Mouse (Mus musculus) T-helper 17 cell (primary cell): ENCODE measurements around the gene Gm17268.

Experiments
- in situ Hi-C, 2 experiments: fragments of 300-600 bp; cut with MboI, MseI; formaldehyde crosslinking; loops; 1 replicate in 1 of 2; 2 replicates in 1 of 2; pipeline ENCODE4 v1.15.1; 2025; ENCODE audit warnings: high pct_unique_total_duplicates in 2 of 2

Gm17268 gene

DNA sequence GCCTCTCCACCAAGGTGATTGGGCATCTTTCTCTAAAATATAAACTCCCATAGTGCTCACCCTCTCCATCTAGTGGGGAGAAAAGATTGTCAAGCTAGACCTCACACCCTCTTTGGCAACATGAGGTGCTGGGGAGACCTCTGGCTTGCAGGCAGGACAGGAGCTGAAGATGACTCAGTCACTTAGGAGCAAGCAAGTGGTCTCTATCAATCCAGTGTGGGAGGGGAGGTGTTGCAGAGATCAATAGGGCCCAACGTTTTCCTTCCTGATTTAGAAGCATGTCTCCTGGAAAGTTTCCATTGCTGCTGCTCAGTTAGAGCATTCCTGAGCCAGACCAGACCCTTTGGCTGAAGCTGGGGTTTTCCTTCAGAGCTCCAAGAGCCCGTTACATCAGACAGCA is at the start of gene Gm17268:
Gene Gm17268, minus strand, starts transcription at position 28 of the 400 bp plus-strand sequence.
- in situ Hi-C loops: no loop called here

DNA sequence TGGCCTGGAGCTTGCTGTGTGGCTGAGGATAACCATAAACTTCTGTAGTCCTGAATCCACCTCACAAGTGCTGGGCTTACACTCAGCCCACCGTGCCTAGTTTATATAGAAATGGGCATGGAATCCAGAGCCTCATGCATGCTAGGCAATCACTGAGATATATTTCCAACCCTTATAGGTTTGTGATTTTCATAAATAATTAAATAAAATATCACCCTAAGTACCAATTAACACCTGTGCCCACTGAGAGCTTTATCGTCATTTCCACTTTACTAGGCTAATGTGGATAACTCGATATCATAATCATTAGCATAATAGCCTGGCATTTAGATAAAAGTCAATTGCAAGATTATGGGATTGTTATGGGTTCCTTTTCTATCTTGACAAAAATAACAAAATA is 46.0 kb upstream of the Gm17268 start:
- in situ Hi-C loops: no loop called here

DNA sequence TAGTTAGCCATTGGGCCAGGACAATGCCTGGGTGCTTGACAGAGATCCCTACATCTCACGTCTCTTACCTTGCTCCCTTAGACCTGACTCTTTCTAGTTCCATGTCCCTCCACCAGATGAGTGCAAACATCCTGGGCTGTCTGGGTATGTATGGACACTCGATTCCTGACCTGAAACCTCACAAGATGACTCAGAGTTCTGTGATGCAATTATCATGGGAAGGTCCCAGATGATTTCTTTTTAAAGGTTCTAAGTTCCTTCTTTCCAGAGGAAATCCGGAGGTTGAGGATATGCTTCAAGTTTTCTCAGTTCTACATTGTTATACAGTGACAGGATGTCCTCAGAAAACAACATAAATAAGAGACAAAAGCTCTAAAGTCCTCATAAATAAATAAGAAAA is 42.5 kb upstream of the Gm17268 start:
- in situ Hi-C loops: no loop called here

DNA sequence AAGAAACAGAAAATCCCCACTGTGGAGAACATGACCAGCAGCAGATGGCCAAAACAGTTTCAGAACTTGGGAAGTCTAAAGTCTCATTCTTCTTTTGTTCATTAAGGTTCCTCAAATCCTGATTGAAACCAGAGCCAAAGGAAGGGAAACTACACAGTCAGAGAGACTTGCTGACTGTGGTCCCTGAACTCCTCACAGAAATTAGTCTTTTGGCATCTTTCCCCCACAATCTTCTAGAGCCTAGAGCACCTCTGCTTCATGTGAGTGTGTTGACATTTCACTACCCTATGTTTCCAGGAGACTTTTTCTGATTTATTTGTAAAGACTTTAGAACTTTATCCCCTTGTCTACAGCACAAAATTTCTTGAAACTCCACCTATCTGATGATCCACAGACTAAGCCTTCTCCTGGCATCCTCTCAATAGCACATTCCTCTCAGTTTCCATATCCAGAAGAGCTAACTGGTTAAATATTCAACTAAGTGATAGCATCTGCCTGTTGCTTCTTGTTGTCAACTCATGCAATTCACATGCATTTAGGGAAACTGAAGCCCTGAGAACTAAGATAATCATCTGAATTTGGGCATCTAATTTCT is 39.9 kb upstream of the Gm17268 start:
- in situ Hi-C loops: no loop called here

DNA sequence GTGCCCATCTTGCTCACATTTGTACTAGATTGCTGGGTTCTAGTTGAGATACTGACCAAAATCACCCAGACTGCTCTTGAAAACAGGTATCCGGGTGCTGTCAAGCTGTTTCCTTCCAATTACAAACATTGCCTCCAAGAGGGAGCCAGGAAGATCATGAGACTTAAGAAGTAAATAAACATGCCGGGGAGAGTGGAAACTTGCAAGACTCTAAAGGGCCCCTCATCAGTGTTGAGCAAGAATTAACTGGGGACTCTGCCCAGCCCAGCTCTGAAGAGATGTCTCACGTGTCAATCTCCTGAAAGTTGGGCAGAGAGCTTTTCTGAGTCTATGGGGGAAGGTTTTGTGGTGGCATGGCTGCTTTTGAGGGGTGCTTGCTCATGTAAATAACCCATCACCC is 38.7 kb upstream of the Gm17268 start:
- in situ Hi-C loops: no loop called here

DNA sequence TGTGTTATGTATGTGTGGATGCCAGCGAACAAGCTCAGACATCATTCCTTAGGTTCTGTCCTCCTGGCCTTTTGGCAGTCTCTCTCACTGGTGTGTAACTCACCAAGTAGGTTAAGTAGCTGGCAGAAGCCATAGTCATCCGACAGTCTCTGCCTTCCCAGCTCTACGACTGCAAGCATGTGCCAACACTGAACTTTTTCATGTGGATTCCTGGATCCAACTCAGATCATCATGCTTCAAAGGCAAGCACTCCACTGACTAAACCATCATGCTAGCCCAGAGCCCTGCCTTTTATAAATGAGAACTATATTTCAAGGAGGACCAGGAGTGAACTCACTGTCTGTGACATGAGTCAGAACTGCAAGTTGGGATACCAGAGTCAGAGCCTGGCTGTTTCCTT is 35.3 kb upstream of the Gm17268 start:
- in situ Hi-C loops: no loop called here

DNA sequence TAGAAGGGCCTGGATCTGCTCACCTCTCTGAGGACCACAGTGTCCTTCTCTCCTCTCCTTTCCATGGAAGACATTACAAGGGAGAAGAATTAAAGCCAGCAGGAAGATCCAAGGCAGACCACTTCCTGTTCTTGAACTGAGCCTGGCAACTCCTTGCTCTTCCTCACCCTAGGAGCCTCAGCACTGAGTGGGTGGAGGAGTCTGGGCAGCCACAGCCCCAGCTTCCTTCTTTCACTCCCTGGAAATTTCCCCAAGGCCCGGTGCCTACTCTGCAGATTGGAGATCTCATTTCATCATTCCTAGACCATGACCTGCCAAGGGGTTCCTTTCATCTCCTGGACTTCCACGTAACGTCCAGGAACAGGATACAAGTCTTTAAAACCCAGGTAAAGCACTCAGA is 34.6 kb upstream of the Gm17268 start:
- in situ Hi-C loops: no loop called here

DNA sequence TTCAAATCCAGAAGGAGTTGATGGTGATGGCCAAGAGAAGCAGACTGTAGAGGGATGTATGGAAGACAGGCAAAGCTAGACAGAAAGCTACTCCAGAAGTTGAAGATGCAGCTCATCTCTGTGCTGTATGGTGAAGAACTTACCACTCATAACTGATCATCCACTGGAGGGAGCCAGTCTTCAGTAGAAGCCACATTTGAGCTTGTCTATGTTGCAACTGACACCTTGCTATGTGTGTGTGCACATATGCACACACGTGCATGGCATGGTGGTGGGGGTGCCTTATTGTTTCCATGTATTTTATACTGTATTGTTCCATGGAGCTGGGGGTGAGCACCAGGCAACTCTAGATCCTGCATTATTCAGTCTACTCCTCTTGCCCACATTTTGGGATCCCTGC is 34.0 kb upstream of the Gm17268 start:
- in situ Hi-C loops: no loop called here

DNA sequence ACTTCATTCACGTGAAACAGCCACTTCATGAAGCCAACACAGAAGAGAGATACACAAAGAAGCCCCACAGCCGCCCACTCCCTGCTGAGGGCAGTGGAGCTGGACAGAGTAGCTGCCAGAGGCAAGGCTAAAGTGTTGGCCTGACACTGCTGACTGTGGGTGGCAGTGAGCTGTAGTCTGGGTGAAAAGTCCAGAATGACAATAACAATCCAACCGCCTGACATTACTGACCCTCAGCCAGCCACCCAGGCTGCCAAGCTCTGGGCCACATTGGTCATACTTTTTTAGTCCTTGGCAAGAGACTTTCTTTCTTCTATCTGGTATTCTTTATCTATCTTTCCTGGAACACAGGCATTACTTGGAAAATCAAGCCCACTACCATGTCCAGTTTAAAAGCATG is 32.7 kb upstream of the Gm17268 start:
- in situ Hi-C loops: no loop called here

DNA sequence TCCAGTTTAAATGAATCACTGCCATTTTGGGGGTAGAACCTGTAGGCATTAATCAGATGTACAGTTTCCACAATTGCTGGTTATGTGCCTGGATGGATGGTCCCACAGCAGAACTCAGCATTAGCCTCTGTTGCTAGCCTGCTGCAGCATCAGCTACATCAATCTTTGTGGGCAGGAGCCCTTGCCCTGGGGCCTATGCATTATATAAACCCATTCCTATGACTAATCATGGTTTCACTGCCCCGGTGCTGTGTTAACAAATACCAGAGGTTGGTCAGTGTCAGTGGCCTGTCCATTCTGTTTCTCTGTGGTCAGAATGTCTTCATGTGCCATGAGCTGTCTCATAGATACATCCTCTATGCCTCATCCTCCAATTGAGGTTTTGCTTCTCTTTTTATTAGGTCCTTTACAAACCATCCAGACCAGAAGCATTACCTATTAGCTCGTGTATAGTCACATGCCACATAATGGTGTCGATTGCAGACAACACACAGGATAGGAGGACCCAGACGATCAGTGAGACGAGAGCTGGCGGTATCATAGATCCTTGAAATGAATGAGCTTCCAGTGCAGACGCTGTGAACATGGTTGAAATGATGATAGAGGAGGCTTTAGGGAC is 28.7 kb upstream of the Gm17268 start:
- in situ Hi-C loops: no loop called here

DNA sequence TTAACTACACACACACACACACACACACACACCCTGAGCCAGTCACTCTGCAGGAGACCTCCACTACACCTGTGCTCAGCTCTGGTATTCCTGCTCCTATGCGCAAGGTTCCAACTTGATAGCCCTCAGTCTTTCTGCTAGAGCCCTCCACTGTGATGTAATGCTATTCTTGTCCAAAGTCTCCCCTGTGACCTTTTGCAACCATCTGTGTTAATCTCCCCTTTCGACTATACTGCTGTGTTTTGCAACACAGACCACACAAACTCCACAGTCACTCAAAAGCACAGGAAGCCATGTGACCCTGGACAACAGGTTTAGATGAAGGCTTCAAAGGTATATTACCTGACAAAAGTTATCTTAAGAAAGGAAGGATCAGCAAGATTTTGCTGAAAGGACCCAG is 25.1 kb upstream of the Gm17268 start:
- in situ Hi-C loops: no loop called here

DNA sequence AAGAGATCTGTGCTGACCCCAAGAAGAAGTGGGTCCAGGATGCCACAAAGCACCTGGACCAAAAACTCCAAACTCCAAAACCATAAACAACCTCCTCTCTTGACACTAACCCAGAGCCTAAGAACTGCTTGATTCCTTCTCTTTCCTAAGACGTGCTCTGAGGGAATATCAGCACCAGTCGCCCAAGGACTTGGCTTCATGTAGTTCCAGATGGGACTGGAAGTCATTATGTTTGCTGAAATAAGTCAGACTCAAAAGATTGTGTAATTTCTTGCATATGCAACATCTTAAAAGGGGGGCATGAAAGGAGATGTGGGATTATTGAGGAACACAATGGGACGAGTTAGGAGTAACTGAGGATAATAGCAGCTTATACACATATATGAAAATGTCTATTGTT is 23.9 kb upstream of the Gm17268 start:
- in situ Hi-C loops: no loop called here

DNA sequence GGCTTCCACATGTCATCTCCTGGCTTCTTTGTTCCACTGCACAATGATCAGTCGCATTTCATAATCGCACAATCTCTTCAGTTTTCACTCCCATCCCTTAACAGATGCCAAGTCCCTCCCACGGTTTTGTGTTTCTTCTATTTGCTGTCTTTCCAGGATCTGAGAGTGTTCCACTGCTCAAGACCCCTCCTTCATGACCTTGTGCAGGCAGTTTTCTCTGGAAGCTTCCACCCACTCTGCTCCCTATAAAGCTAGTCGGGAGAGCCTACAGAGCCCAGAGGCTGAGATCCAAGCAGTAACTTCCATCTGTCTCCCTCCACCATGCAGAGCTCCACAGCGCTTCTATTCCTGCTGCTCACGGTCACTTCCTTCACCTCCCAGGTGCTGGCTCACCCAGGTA is 19.3 kb upstream of the Gm17268 start, which contains the start of gene Ccl11:
Gene Ccl11, plus strand, starts transcription at position 178 of the 400 bp plus-strand sequence.
- in situ Hi-C loops: no loop called here

DNA sequence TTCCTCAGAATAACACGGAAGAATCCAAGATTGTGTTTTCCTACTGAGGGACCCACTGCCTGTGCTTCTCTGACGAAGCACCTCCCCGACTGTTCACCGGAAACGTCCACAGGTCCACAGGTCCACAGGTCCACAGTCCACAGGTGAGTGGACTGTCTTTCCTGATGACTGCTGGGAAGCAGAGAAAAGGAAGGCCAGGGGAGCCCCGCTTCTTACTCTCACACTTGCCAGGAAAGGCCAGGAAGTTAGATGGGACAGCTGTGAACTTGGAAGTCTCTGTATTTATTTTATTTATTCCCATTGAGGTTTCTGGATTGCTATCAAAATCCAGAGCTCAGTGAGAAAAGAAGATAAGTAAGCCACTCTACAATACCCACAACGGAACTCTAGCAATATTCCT is 15.5 kb upstream of the Gm17268 start:
- in situ Hi-C loops: loop anchor here (5.0 kb wide), 2 partner anchors 123 to 128 kb away; no protein-coding TSS in a partner anchor

DNA sequence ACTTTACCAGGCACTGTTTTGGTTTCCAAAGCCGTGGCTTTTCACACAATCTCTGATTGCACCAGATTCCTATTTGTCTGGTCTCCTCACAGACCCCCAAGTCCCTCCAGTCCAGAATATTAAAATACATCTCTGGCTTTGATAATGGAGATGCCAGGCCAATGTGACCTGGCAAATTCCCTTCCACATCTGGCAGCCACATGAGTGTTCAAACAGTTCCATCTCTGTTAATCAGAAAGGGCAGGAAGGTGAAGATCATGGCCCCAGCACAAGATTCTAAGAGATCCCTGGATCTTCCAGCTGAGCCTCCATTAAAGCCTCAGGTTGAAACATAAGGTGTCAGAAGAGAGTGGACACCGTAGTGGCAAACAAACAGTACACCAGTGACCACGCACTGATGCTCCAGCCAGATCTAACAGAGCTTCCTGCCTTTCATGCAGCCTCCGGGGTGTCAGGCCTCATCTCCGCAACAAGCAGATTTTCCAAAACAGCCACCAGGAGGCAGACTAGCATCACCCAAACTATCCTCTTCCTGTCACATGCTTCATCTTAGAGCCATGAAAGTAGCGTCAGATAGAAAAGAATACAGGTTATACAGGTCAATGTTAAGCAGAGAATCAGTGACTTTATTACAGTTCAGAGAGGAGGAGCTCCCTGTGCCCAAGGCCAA is 9.5 kb upstream of the Gm17268 start:
- in situ Hi-C loops: no loop called here

DNA sequence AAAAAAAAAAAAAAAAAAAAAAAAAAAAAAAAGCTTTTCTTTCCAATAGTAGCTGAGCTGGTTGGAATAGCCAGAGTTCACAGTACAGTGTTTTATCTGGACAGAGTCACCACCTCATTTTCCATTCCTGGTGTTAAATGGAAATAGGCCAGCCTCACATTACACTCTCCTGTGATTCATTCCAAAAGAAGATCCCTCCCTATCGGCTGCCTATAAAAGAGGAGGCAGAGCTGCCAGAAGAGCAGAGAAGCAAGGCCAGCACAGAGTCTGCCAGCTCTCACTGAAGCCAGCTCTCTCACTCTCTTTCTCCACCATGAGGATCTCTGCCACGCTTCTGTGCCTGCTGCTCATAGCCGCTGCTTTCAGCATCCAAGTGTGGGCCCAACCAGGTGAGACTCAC is 7.1 kb upstream of the Gm17268 start, which contains the start of gene Ccl7:
Gene Ccl7, plus strand, starts transcription at position 242 of the 400 bp plus-strand sequence.
- in situ Hi-C loops: no loop called here

DNA sequence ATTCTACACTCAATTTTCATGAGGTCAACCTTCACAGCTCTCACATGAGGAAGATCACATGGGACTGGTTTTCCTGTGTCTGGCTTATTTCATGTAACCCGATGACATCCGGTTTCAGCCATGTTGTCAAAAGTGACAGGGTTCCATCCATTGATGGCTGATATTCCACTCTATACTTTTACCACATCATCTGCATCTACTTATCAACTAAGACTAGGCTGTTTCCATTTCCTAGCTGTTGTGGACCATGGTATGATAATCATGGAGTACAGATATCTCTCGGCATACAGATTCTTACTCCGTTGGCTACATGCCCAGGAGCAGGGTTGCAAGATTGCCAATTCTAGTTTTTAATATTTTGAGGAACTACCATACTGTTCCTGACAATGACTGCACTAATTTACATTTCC is 3.3 kb upstream of the Gm17268 start:
- in situ Hi-C loops: no loop called here

DNA sequence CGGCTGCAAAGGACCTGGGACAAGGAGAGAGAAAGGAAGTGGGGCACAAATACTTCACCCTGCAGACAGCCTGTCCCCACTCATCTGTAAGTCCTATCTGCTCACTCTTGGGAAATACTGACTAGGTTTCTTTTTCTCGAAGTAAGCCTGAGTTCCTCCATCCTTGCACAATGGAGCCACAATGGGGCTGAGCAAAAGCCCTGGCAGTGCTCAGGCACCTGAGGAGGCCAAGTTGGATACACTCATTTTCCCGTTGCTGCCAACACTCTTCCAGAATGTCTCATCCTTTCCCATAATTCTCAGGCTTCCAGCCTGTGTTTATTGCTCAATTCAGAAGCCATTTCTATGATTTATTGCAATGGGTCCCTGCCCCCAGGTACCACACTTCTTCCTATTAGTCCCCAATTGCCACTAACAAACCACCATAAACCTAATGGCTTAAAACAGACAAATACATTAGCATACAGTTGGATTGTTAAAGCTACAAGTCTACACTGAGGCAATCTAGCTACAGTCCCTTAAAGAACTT is 834 bp upstream of the Gm17268 start:
- in situ Hi-C loops: no loop called here

DNA sequence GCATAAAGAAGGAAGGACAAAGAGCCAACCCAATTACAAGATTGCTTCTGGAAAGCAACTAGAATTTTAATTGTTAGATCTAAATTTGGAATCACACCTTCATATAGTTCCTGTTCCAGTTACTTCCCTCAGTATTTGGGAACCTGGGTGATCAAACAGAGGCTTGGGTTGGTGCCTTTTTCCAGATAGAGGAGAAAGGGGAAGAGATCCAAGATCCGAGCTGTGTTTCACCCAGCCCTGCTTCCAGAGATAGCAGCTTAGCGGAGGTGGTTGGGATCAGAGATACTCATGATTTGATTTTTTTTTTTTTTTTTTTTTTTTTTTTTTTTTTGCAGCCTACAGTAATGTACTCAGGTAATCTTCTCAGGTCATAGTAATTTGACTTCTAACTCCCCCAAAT is 2.5 kb downstream of the Gm17268 start:
- in situ Hi-C loops: no loop called here

DNA sequence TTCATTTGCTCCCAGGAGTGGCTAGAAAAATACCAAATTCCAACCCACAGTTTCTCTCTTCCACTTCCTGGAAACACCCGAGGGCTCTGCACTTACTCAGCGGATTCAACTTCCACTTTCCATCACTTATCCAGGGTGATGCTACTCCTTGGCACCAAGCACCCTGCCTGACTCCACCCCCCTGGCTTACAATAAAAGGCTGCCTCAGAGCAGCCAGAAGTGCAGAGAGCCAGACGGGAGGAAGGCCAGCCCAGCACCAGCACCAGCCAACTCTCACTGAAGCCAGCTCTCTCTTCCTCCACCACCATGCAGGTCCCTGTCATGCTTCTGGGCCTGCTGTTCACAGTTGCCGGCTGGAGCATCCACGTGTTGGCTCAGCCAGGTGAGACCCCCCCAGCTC is 3.0 kb downstream of the Gm17268 start, which contains the start of gene Ccl2:
Gene Ccl2, plus strand, starts transcription at position 216 of the 400 bp plus-strand sequence.
- in situ Hi-C loops: no loop called here

DNA sequence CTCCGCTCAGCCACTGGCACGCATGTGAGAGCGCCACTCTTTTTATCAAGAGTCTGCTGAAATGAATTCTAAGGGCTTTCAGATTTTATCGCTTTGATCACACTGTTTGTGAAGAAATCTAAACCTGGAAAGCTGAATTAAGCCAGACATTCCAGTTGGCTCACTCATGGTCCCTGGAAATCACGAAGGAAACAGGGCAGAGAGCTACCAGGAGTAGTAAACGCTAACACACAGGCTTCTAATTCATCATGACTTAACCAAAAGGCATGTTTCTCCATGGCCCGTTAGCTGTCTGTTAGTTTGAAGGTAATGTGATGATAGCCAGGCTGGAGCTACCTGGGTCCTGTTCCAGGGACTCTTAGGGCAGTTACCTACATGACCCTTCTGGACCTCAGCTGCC is 3.9 kb downstream of the Gm17268 start:
- in situ Hi-C loops: no loop called here

DNA sequence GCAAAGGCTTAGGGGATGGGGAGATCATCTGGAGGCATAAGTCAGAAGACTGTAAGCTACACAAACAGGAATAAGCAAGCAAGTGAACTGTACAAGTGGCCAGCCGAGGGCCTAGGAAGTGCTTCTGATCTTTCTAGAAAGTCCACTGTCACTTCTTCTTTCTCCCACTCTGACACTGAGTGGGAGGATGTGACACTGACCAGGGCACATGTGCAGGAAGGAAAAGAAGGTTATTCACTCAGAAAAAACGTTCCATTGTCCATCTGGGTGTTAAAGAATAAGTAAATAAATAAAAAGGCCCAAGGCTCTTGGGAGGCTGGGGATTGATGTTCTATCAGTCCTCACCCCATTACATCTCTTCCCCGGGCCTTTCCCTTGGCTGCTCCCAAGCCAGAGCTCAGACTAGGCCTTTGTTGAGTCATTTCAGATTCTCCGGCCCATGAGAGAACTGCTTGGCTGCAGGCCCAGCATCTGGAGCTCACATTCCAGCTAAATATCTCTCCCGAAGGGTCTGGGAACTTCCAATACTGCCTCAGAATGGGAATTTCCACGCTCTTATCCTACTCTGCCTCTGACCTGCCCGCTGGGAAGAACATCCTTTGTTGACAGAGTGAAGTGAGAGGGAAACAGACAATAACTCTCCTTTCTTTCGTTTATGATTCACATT is 5.6 kb downstream of the Gm17268 start:
- in situ Hi-C loops: no loop called here
